Mouse (Mus musculus) naive thymus-derived CD4-positive, alpha-beta T cell, adult 2 months (primary cell): ENCODE results near the gene Olfm3.

Source experiments
- DNase-seq: peaks from one replicate; pipeline ENCODE4 v3.0.0-alpha.2; 2011; ENCODE audit warnings: low read depth

The Olfm3 gene

DNA sequence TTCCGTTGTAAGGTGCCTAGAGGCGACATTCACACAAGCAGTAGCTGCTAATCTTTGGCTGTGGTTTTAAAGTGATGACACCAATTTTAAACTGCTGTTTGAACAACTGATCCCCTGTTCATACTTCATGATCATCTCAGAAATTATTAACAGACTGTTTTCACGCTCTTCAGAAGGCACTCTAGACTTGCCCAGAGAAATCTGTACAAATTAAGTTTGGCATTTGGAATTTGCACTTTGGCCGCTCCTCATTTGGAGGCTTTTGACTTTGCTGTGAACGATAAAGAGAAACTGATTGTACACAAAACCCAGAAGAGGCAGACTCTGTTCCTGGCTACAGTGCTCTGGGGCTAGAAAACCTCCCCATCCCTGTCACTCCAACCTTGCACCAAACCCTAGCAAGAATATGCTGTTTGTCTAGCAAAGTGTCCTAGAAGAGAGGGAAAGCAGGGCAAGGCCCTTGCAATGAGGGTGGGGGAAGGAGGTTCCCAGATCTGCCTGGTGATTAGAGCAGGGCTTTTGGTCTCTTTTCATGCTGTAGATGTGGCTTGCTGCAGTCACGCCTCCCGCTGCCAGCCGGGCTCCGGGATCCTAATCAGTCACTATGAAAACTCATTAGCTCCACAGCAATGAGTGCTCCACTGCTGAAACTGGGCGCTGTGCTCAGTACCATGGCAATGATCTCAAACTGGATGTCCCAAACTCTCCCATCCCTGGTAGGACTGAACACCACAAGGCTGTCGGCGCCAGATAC is 176.7 kb downstream of the Olfm3 start:
- no peak for DNase-seq

DNA sequence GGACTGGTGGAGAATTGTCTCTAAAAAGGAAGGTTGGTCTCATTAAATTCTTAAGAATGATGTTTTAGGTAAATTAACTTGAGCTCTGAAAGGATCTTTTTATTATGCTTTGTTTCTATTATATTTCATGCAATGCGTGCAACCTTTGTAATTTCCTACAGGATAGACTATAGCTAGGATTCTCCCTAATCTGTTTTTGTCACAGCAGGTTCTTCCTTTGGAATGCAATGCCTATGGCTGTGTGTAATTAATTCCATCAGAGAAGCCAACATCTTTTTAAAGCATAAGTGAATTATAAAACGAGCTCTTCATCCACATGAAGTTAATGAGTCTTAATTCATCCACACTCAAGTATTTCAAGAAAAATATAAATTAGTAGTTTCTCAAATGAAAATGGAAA is 177.5 kb downstream of the Olfm3 start:
- DNase-seq, result no peak

DNA sequence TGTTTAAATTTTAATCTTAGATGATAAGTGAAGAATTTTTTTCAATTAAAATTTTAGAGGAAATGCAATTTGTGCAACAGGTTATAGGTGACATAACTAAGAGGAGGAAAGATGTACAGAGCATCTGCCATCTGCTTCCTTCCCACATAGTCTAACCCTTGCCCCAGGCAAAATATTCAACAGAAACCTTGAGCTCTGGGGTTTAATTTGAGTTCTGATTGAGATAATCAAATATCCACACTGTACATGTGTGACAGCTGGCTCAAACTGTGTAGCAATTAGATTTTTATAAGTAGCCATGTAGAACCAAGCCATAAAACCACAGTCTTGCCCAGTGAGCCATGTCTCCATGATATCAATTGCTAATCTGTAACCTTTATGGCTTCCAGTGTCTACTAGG is 179.1 kb downstream of the Olfm3 start:
- no peak for DNase-seq

DNA sequence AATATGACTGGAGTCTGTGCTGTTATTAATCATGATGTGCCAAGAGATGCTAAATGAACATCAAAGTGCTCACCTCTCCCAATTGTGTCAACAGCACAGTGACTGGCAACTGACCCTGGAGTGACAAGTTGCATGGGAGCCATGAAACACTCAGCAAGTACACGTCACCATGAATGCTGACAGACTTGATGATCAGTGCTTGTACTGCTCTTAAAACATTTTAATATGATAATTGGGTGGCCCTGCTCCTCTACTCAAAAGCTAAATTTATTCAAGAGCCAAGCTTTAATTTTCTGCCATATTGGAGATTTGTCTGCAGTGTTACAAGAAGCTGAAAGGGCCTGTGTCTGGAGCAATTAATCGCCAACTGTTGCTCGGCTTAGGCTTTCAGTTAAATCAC is 184.4 kb downstream of the Olfm3 start:
- DNase-seq, result no peak

DNA sequence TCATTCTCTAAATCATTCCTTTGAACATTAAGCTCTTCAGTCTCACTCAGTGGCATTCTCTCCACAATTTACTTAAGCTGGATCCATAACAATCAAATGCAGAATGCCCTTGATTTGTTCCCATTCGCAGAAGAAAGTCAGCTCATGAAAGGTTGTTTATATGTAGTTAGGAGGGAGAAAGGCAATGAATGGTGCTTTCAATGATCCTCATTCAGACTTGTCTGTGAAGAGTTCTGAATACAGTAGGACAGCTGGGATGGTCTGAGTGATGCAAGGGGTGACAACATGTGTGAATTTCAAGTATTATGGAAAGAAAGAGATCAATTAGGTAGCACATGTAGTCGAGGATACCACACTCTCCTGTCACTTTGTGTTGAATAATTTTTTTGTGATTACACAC is 186.8 kb downstream of the Olfm3 start:
- DNase-seq, result no peak

DNA sequence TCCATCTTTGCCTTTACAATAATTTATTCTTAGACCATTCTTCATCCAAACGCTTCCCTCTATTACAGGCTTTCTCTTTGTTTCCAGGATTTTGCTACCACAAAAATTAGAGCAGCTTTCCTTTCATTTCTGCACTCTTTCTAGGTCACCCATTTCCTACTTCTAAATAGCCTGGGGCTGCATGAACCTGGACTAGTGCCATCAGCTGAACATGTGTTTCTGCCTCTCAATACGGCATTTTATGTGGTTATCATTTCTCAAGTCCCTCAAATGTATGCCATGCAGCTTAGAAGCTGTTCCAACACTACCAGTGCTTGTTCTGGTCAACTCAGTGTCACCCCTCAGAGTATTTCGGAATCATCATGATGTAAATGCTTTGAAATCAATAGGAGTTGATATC is 191.6 kb downstream of the Olfm3 start:
- no peak for DNase-seq

DNA sequence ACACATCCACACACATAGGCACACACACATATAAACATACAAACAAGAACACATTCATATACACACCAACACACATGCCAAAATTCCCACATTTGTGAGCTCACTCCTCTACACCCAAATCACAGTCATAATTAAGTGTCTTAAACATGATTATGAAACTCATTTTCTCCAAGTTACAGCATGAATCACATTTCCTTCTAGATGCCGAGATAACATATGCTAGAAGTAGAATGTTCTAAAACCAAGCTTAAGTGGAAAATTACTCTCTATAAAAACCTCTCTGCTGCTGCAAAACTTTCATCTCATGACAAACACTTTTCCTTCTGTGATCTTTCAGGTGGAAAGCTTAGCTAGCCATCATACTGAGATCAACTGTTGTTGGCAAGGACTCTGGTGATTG is 195.7 kb downstream of the Olfm3 start:
- DNase-seq, result no peak

DNA sequence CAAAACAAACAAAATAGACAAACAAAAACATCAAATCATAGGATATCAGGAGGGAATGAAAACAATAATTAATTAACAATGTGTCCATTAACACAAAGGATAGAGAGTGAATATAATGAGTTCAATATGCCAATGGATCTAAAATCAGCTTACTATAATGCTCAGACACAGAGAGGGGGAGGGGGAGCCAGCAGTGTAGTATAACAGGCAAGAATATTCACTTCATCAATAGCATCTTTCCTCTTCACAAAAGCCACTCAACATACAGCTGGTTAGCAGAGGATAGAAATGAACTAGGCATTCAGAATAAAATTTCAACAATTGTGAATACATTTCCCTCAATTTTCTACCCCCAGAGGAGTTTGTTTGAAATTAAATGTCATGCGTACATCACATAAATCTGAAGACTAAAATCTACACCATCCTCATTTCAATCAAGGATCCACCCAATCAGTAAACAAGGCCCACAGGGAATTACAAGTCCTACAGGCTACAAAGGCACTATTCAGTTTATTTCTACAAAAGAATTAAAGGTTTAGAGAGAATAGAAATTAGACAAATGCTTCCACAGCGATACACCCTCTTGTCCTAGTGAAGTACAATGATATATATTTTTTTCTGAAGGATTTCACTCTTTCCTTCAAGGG is 200.4 kb downstream of the Olfm3 start:
- no peak for DNase-seq

DNA sequence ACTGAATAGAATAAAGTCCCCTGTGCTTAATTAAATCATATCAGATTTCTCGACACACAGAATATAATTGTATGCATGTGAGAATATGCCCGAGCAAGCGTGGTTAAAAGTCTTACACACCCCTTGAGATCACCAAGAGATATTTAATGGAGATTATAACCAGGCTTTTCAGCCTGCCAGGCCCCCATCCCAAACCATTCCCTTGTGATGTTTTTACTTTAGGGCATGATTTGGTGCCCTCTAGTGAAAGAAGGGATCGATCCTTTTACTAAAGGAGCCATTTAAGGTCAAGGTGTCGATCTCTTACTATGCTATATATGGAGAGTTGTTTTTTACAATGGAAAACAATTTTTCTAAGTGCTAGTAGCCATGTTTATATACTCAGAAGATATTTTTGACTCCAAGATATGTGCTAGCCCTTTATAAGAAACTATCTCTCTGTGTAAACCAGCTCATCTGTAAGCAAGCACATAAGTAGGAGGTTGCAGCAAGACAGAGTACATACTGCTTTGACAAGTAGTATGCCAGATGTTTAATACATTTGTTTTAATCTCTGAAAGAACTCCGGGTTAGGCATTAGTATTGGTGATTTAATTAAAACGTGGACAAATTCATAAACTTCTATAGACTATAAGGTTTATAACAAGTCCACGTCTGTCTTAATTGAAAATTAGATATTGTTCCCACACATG is 201.1 kb downstream of the Olfm3 start:
- no peak for DNase-seq

DNA sequence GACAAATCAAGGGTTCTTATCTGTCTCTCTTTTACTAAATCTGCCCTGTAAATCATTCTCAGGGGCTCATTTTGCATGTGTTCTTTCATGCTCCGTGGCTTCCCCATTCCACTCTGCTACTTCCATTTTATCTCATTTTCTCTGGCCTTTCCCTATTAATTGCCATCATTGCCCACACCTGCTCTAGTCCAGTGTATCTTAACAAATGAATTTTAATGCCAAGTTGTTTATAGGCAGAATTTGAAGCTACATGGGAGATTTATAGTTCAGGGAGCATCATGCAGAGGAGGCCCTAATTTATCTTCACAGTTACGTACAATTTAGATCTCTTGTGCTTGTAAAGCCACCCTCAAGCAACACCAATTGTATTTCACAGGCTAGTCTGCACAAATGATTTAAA is 241.8 kb downstream of the Olfm3 start:
- DNase-seq, result no peak

DNA sequence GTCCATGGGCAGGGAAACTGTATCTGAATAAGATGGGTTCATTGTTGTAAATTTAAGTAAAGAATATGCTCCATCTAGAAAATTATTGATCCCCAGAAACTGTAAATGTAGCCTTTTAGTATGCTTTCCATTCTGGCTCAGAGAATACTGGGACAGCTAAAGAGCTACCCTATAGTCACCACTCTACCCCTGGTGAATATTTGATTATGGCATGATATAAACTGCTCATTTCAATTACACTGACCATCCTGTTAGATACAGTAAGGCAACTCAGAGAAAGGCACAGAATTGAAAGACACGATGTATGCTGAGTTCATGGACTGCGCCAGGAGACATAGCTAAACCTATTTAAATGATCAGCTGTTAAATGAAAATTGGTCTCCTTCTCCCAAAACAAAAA is 242.4 kb downstream of the Olfm3 start:
- DNase-seq, result no peak

DNA sequence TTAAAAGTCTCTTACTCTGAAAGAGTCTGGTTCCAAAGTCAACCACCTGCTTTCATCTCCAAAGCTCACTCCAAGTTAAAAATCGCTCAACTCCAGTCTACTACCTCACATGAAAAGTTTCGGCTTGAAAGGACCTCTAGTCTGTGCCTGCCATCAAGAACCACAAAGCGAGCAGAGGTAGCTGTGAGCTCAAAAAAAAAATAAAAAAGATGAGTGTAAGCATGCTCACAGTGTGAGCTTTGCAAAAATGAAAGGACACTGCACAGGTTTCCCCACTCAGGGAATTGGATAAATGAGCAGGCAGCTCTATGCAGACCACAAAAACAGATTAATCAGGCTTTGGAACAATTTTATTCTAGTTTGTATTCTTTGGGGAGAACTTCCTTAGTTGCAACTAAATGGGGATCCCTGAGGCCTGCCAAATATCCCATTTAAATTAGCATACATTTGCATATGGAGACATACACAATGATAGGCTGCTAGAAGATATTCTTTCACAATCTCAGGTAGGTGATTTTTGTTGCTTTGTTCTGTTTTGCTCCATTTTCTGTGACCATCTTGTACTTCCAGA is 255.1 kb downstream of the Olfm3 start:
- no peak for DNase-seq

DNA sequence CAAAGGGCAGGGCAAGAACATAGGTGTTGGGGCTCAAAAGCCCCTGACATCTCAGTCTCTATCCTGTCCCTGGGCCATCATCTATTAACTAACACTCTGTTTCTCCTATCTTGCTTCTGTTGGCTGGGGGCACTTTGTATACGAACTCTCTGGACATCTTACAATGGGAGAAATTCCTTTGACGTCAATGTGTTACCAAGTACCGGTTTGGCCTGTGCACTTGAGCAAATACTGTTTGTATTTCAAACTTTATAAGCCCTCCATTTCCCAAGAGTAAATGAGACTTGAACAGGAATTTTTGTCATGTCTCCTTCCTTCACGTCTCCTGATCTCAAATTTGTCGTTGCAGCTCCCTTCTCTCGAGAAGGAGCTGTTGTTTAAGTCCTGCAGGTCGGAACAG is 270.7 kb downstream of the Olfm3 start:
- no peak for DNase-seq
